Mouse (Mus musculus) heart, postnatal 4 days (tissue): ENCODE measurements around the gene Gm9999. TPM values are rescaled to one million over a fixed set of nuclear protein-coding genes. Genes with fewer than 3 reads are reported as not detected.
A peak's percentile ranks its signal among the peaks of the same experiment; 100 is the strongest.
"Not testable (repeated sequence)": the region's sequence is repeated elsewhere in the genome, so short reads cannot be mapped to it uniquely, and the experiment has no call there.

Source experiments
- DNase-seq: peaks from one replicate; pipeline ENCODE4 v3.0.0; 2021
- total RNA-seq, 2 experiments: library from RNA; stranded (reverse); gene quantifications; 2 replicates each; pipeline ENCODE4 v1.2.3; 2021

The Gm9999 gene
- total RNA-seq, 2 experiments from 2014 or later, result not detected

DNA sequence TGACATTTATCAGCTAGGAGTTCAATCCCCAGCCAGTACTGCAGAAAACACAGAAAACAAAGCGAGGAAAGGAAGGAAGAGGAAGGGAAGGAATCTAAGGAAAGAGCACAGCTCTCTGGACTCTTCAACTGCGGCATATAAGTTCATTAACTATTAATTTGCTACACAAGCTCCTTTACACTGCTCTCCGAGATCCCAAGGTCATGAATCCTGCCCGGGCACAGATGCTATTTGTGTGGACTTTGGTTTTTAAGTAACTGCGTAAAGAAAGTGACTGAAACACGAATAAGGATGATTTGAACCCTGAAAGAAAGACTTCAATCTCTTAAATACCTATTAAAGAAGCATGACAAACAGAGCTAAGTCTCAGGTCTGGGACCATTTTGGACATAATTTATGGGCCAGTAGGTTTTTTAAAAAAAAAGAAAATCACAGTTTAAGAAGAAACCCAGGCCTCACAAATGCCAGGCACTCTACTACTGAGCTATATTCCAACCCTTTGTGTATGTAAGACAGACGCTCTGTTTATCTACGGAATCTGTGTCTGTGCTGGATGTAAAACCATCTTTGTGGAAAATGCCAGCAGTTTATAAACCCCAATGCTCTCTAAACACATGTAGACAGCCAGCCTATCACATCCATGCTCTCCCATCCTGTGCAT is 16.7 kb downstream of the Gm9999 start:
- DNase-seq, result no peak

GRCm38 (mm10) chr7:47000644-47000983 is 17.2 kb downstream of the Gm9999 start:
- DNase-seq, result peak; percentile 19

DNA sequence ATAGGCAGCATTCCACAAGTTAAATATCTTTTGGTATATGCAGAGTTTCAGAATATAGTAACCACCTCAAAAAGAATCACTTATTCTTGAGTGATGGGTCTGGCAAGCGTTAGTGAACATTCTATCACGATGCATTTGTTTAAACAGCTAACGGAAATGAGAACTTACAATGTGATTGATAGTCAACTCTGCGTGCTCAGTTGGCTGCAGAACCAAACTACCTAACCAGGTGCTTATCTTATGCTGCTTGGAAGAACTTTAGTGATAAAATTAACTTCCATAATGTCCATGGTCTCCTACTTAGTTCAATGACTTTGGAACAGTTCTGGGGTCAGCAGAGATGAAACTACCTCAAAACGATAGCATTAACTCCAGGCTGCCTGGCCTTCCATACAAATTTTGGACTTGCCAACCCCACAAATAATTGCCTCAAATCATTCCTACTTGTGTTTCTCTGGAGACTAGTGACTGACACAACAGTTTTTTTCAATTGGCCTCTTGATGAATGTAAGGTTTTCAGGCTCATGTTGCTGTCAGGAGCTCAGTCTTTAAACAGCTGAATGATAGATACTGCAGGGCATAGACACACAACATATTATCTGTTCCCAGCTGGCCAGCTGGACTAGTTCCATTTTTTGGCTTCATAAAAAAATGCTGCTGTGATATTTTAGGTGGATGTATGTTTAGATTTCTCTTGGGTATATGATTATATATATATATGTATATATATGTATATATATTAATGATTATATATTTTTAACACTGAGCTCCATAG is 17.9 kb downstream of the Gm9999 start:
- DNase-seq, result no peak

- no peak for DNase-seq
Observed at GRCm38 (mm10) chr7:47001900-47002275, 18.5 kb downstream of the Gm9999 start.

- no peak for DNase-seq
Observed at GRCm38 (mm10) chr7:47003411-47004115, 20.2 kb downstream of the Gm9999 start.

- DNase-seq, result no peak
Observed at GRCm38 (mm10) chr7:47007109-47007780, 23.9 kb downstream of the Gm9999 start.

DNA sequence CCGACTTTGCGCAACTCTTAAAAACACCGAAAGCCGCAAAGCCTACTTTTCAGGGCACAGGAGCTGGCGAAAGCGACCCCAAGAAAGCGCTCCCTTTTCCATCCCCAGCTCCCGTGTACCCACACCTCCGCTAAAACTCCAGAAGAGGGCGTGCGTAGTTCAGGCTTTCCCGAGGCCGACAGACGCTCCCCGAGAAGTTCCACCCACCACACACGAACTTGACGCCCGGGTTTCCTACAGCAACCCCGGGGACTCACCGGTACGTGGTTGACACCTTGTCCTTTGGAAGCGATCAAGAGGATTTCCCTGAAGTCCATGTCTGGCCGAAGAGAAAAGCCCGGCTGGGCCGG is 24.4 kb downstream of the Gm9999 start:
- no peak for DNase-seq

DNA sequence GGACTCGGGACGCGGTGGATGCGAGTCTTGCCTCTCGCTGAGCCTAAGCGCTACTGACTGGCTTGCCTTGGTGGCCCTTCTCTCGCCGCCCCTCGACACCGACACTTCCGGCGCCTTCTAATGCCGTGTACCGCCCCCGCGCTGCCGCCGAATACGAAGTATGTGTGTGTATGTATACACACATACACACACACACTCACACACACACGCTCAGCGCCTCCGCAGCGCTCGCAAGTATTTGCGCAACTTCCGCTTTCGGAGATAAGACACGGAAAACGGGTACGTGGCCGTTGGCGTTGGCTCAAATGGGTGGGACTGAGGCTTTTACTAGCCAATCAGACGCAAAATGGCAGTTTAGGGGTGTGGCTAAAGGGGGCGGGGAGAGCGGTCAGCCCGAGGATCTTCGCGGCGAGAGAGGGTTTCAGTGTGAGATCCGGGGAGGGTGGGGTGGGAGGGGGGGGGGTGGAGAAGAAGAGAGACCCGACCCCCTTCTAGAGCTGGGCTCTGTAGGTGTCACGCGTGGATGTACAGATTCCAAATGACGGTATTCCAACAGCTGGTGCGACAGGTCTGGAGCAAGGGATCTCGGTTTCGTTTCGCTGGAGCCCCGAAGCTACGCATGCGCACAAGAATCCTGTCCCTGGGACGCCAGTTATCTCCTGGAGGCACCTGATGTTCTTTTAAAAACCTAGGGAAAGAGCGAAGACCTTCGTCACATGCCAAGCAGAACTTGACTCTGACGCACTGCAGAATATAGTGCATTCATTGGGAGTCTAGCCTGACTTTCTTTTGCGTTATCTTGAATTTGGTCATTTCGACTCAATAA is 25.0 kb downstream of the Gm9999 start, which contains the start of gene Spty2d1:
Gene Spty2d1 (minus strand): TSS at position 244 of the 826 bp plus-strand sequence.
- DNase-seq, result peak; percentile 100

DNA sequence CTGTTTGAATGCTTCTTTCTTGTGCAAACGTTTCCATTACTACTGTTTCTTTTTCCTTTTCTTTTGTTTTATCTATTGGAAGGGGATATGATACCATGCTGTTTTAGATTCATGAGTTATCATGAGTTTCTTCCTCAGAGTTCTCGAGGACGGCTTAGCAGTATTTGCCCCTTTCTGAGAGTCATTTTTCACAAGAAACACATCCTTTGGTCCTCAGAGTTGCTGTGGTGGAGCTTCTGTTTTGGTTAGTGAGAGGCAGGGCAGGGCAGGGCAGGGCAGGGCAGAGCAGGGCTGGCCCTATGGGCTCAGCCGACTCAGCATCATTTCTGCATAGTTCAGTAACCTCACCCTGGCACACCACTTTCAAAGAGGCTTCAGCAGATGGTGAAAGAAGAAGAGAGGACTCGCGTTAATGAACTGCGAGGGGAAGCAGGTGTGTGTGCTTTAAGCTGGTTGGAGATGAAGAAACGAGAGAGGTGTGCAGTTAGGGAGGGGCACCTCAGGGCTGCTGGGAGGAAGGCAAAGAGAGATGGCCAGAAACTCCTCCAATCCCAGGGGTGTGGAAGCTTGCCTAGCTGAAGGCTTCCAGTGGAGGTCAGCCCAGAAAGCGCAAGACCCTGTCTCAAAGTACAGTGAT is 29.9 kb downstream of the Gm9999 start:
- DNase-seq, result no peak

GRCm38 (mm10) chr7:47014564-47015389 is 31.4 kb downstream of the Gm9999 start:
- peak; percentile 72 for DNase-seq

GRCm38 (mm10) chr7:47015390-47016065 is 32.1 kb downstream of the Gm9999 start:
- peak; percentile 92 for DNase-seq

GRCm38 (mm10) chr7:47016602-47017001 is 33.2 kb downstream of the Gm9999 start:
- DNase-seq, result no peak

- DNase-seq, result no peak
Observed at GRCm38 (mm10) chr7:47017146-47017545, 33.8 kb downstream of the Gm9999 start.

- DNase-seq, result no peak
Observed at GRCm38 (mm10) chr7:47019641-47020040, 36.3 kb downstream of the Gm9999 start.

DNA sequence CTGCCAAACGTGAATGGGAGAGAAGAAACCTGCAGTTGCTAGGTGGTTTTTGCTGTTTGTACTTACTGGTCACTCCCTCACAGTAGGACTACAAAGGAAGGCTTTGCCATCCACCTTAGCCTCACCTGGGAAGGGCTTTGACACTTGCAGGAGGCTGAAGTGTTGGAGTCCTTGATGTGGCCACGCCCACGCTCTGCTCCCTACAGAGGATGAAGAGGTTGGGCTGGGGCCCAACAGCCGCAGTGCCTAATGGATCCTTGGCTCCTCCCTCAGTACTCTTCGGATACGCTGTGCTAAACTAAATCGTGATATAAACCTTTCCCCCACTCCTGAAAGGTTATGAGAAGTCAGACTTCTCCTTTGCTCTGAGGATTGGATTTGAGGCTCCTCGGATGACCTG is 37.6 kb downstream of the Gm9999 start:
- no peak for DNase-seq

GRCm38 (mm10) chr7:47022482-47022881 is 39.1 kb downstream of the Gm9999 start:
- no peak for DNase-seq

DNA sequence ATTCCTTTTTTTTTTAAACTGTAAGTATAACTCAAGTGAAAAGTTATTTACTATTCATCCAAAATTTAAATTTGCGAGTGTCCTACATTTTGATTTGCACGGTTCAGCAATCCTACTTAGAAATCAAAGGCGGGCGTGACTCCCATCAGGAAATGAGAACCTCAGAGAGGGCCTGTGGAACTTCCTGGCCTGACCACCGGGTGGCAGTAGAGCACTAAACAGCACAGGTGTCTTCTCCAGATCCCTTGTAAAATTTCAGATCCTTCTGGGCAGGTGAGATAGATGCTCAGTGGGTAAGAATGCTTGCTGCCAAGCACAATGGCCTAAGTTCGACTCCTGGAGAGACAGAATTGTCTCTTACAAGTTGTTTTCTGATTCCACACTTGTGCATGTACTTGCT is 40.1 kb downstream of the Gm9999 start:
- peak; percentile 93 for DNase-seq

DNA sequence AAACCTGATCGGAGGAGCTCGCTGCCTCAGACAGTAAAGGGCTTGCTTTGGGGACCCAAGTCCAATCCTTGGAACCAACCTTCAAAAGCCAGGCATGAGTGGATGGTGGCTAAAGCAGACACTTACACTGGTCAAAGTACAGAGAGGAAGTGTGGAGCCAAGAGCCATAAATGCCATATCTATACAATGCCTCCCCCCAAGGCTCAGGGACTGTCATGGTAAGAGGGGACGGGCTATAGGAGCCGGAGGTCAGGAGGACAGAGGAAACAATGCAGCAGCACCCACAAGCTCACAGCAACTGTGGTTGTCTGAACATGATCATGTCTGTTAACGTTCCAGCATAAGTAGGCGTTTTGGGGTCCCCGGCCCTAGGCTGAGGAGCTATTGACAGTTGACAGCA is 41.1 kb downstream of the Gm9999 start:
- no peak for DNase-seq

- DNase-seq, result peak; percentile 29
Observed at GRCm38 (mm10) chr7:47025429-47025828, 42.0 kb downstream of the Gm9999 start.

- not testable (repeated sequence) for DNase-seq
Observed at GRCm38 (mm10) chr7:47026899-47027298, 43.5 kb downstream of the Gm9999 start.
